Mouse (Mus musculus): ENCODE results near the gene Abcc12.

Abcc12 gene

GRCm38 (mm10) chr8:86578076-86578475 lies 2.4 kb downstream of the Abcc12 start:
- DNase-seq (ENCODE audit: low spot score): peak; percentile 37

- DNase-seq (ENCODE audit: low spot score): no peak
These were observed 2.9 kb downstream of the Abcc12 start for GRCm38 (mm10) chr8:86577547-86577946.

- no peak for DNase-seq (ENCODE audit: low spot score)
These were observed 16.8 kb downstream of the Abcc12 start for GRCm38 (mm10) chr8:86563674-86564073.

- DNase-seq (ENCODE audit: low spot score): no peak
These were observed 18.7 kb downstream of the Abcc12 start for GRCm38 (mm10) chr8:86561737-86562136.

- DNase-seq (ENCODE audit: low spot score): no peak
These were observed 19.8 kb downstream of the Abcc12 start for GRCm38 (mm10) chr8:86560688-86561065.

- DNase-seq (ENCODE audit: low spot score): no peak
These were observed 20.4 kb downstream of the Abcc12 start for GRCm38 (mm10) chr8:86559947-86560687.

- DNase-seq (ENCODE audit: low spot score): no peak
These were observed 23.1 kb downstream of the Abcc12 start for GRCm38 (mm10) chr8:86557186-86558045.

- DNase-seq (ENCODE audit: low spot score): no peak
These were observed 24.9 kb downstream of the Abcc12 start for GRCm38 (mm10) chr8:86555564-86555963.

GRCm38 (mm10) chr8:86554220-86554891 lies 26.1 kb downstream of the Abcc12 start:
- no peak for DNase-seq (ENCODE audit: low spot score)

GRCm38 (mm10) chr8:86550516-86550915 lies 30.0 kb downstream of the Abcc12 start:
- no peak for DNase-seq (ENCODE audit: low spot score)

- no peak for DNase-seq (ENCODE audit: low spot score)
These were observed 34.5 kb downstream of the Abcc12 start for GRCm38 (mm10) chr8:86546001-86546400.

GRCm38 (mm10) chr8:86540906-86541305 lies 39.6 kb downstream of the Abcc12 start:
- no peak for DNase-seq (ENCODE audit: low spot score)

- no peak for DNase-seq (ENCODE audit: low spot score)
These were observed 40.1 kb downstream of the Abcc12 start for GRCm38 (mm10) chr8:86540376-86540775.

GRCm38 (mm10) chr8:86536663-86536987 lies 43.9 kb downstream of the Abcc12 start:
- DNase-seq (ENCODE audit: low spot score): no peak

GRCm38 (mm10) chr8:86535791-86536662 lies 44.5 kb downstream of the Abcc12 start:
- peak; percentile 73 for DNase-seq (ENCODE audit: low spot score)

GRCm38 (mm10) chr8:86535068-86535560 lies 45.4 kb downstream of the Abcc12 start:
- DNase-seq (ENCODE audit: low spot score): no peak

- no peak for DNase-seq (ENCODE audit: low spot score)
These were observed 50.8 kb downstream of the Abcc12 start for GRCm38 (mm10) chr8:86529714-86530113.

GRCm38 (mm10) chr8:86527336-86528029 lies 53.0 kb downstream of the Abcc12 start:
- no peak for DNase-seq (ENCODE audit: low spot score)

- DNase-seq (ENCODE audit: low spot score): no peak
These were observed 53.7 kb downstream of the Abcc12 start for GRCm38 (mm10) chr8:86526808-86527207.

GRCm38 (mm10) chr8:86514203-86514602 lies 66.3 kb downstream of the Abcc12 start:
- no peak for DNase-seq (ENCODE audit: low spot score)

- DNase-seq (ENCODE audit: low spot score): no peak
These were observed 67.6 kb downstream of the Abcc12 start for GRCm38 (mm10) chr8:86512886-86513285.

Data from layer of hippocampus, adult 9-10 months (tissue).